Mouse (Mus musculus) testis, adult 2 months (tissue): ENCODE data around the gene Cabp2. TPM values are rescaled to one million over a fixed set of nuclear protein-coding genes. Genes with fewer than 3 reads are reported as not detected.
"Not testable (repeated sequence)": the region's sequence is repeated elsewhere in the genome, so short reads cannot be mapped to it uniquely, and the experiment has no call there.

Experiments used
- H3K27ac ChIP-seq: fragments of 200-500 bp; 2 replicates; pipeline ENCODE4 v1.5.1; 2012; ENCODE audit warnings: low read depth, low read length; ENCODE audit not compliant: control insufficient read depth, insufficient read depth
- H3K27me3 ChIP-seq: fragments of 200-500 bp; 2 replicates; pipeline ENCODE4 v1.6.1; 2012; ENCODE audit warnings: mild to moderate bottlenecking, low read length, moderate library complexity; ENCODE audit not compliant: control insufficient read depth, insufficient read depth
- H3K36me3 ChIP-seq: fragments of 200-500 bp; 2 replicates; pipeline ENCODE4 v1.6.1; 2012; ENCODE audit warnings: mild to moderate bottlenecking, low read length; ENCODE audit not compliant: control insufficient read depth, insufficient read depth
- H3K4me1 ChIP-seq: fragments of 200-500 bp; 2 replicates; pipeline ENCODE4 v1.6.1; 2012; ENCODE audit warnings: low read length; ENCODE audit not compliant: control insufficient read depth, insufficient read depth
- H3K4me3 ChIP-seq: fragments of 200-500 bp; 2 replicates; pipeline ENCODE4 v1.5.1; 2012; ENCODE audit warnings: low read depth, mild to moderate bottlenecking, low read length, moderate library complexity, mixed read lengths; ENCODE audit not compliant: control insufficient read depth
- CTCF ChIP-seq: fragments of 200-500 bp; IDR thresholded peaks from 2 replicates; pipeline ENCODE4 v1.5.1; 2012; ENCODE audit warnings: low read depth, mild to moderate bottlenecking, inconsistent platforms, low read length, moderate library complexity; ENCODE audit not compliant: control insufficient read depth, insufficient read depth, insufficient replicate concordance
- POLR2A ChIP-seq: fragments of 200-500 bp; IDR thresholded peaks from 2 replicates; pipeline ENCODE4 v1.6.1; 2012; ENCODE audit warnings: low read depth, mild to moderate bottlenecking, inconsistent platforms, low read length, moderate library complexity; ENCODE audit not compliant: control insufficient read depth
- polyA plus RNA-seq: library from polyadenylated mRNA; depleted of rRNA; stranded (reverse); fragments of >200 nt; gene quantifications from 2 replicates; pipeline ENCODE4 v1.2.3, GENCODE M21; 2012

Cabp2 gene
- polyA plus RNA-seq, 1 experiment = not detected

- H3K36me3 ChIP-seq = no peaks in the 10 kb centered on the region
- no peak overlapping the region for H3K4me3 ChIP-seq
- no peaks in the 10 kb centered on the region for H3K27me3 ChIP-seq
- TF ChIP-seq POLR2A (no peak), CTCF (no peak)
- H3K27ac ChIP-seq = no peak overlapping the region
- peaks cover 13% of the 10 kb centered on the region for H3K4me1 ChIP-seq
These were observed 39.3 kb upstream of the Cabp2 start for GRCm38 (mm10) chr19:4042124-4042523.

GRCm38 (mm10) chr19:4044109-4044508, 37.3 kb upstream of the Cabp2 start:
- H3K27ac ChIP-seq, H3K27me3 ChIP-seq, H3K36me3 ChIP-seq, H3K4me3 ChIP-seq: not testable (repeated sequence)
- H3K4me1 ChIP-seq = peaks cover 11% of the 10 kb centered on the region

GRCm38 (mm10) chr19:4045966-4046865, 35.2 kb upstream of the Cabp2 start, which contains the start of gene Gstp2:
Gstp2 (minus strand) TSS chr19:4046023.
- Histone ChIP-seq H3K4me1 (peaks cover 11% of the 10 kb centered on the region), H3K27me3 (no peaks in the 10 kb centered on the region), H3K27ac (peak within 1 kb of the TSS; percentile 54), H3K36me3 (no peaks in the 10 kb centered on the region), H3K4me3 (no peak within 1 kb of the TSS)
- TF ChIP-seq CTCF = no peak

- TF ChIP-seq CTCF (no peak), POLR2A (no peak)
- Histone ChIP-seq H3K36me3 (no peaks in the 10 kb centered on the region), H3K4me1 (peaks cover 11% of the 10 kb centered on the region), H3K27me3 (no peaks in the 10 kb centered on the region), H3K4me3 (no peak overlapping the region), H3K27ac (peak overlapping the region; percentile 5; the same call in 1 of the 2 replicates)
These were observed 34.5 kb upstream of the Cabp2 start for GRCm38 (mm10) chr19:4046866-4047254.

GRCm38 (mm10) chr19:4047859-4048258, 33.5 kb upstream of the Cabp2 start:
- Histone ChIP-seq H3K36me3 (no peaks in the 10 kb centered on the region), H3K27me3 (no peaks in the 10 kb centered on the region), H3K4me1 (peaks cover 11% of the 10 kb centered on the region), H3K27ac (no peak overlapping the region), H3K4me3 (no peak overlapping the region)
- TF ChIP-seq CTCF = peak; percentile 59; the same call in 1 of the 2 replicates
- TF ChIP-seq POLR2A = no peak

- H3K27me3 ChIP-seq, H3K4me3 ChIP-seq, H3K27ac ChIP-seq, H3K36me3 ChIP-seq: not testable (repeated sequence)
- peaks cover 11% of the 10 kb centered on the region for H3K4me1 ChIP-seq
These were observed 32.3 kb upstream of the Cabp2 start for GRCm38 (mm10) chr19:4049069-4049468.

- Histone ChIP-seq H3K4me1 (peaks cover 5% of the 10 kb centered on the region), H3K27ac (no peak overlapping the region), H3K36me3 (no peaks in the 10 kb centered on the region), H3K27me3 (no peaks in the 10 kb centered on the region), H3K4me3 (no peak overlapping the region)
- TF ChIP-seq CTCF = peak; percentile 34; the same call in 1 of the 2 replicates
- no peak for TF ChIP-seq POLR2A
These were observed 30.4 kb upstream of the Cabp2 start for GRCm38 (mm10) chr19:4051016-4051415.
